In genomic region chr1:85928057-85928687, GRCm38 (mm10) we compare ENCODE assay signal across 8 mouse cellular contexts. TPM values are rescaled to one million over a fixed set of nuclear protein-coding genes. Genes with fewer than 3 reads are reported as not detected.
DNase-seq lines count a peak whose midpoint lies in the region; ATAC-seq and TF ChIP-seq lines count a peak whose summit lies in the region.

Gene 4933407L21Rik (plus strand): TSS chr1:85928483.

- no peak for TF ChIP-seq EP300 in liver, postnatal 0 days (IDR thresholded peaks at IDR 0.05; ENCODE audit: low read depth)

- H3K36me3 ChIP-seq in embryonic facial prominence, embryonic 15.5 days: no peaks in the 10 kb centered on the region
- no peaks in the 10 kb centered on the region for H3K36me3 ChIP-seq in midbrain, embryonic 14.5 days (ENCODE audit: control insufficient read depth, insufficient read depth, low read length)
- H3K36me3 ChIP-seq in liver, postnatal 0 days (replicated peaks; ENCODE audit: insufficient read depth, low read length): no peaks in the 10 kb centered on the region

- no peaks in the 10 kb centered on the region for H3K27me3 ChIP-seq in embryonic facial prominence, embryonic 15.5 days
- H3K27me3 ChIP-seq in midbrain, embryonic 14.5 days (ENCODE audit: control insufficient read depth, insufficient read depth, low read length): no peaks in the 10 kb centered on the region
- no peaks in the 10 kb centered on the region for H3K27me3 ChIP-seq in liver, postnatal 0 days (ENCODE audit: insufficient read depth, low read length)

- H3K9me3 ChIP-seq in embryonic facial prominence, embryonic 15.5 days (replicated peaks): no peaks in the 10 kb centered on the region
- no peaks in the 10 kb centered on the region for H3K9me3 ChIP-seq in midbrain, embryonic 14.5 days (ENCODE audit: control insufficient read depth, low read length)
- no peaks in the 10 kb centered on the region for H3K9me3 ChIP-seq in liver, postnatal 0 days (ENCODE audit: low read length)

- H3K27ac ChIP-seq in embryonic facial prominence, embryonic 15.5 days (replicated peaks): no peak within 1 kb of the TSS
- H3K27ac ChIP-seq in midbrain, embryonic 14.5 days (replicated peaks; ENCODE audit: low read depth, low read length): peak within 1 kb of the TSS; percentile 88
- no peak within 1 kb of the TSS for H3K27ac ChIP-seq in liver, postnatal 0 days (ENCODE audit: low read depth)

- peak; percentile 61; the same call in 1 of the 2 replicates for ATAC-seq in embryonic facial prominence, embryonic 15.5 days (ENCODE audit: insufficient number of reproducible peaks, low FRiP score, low TSS enrichment, low read depth)
- peak; percentile 89 for ATAC-seq in midbrain, embryonic 14.5 days (ENCODE audit: low FRiP score, low TSS enrichment)
- no peak for ATAC-seq in liver, postnatal 0 days

- peak; percentile 33 for DNase-seq in kidney, postnatal 10 days
- no peak for DNase-seq in kidney, adult 8-10 months
- DNase-seq in layer of hippocampus, adult 11-12 months (ENCODE audit: low spot score): peak; percentile 79
- peak; percentile 93 for DNase-seq in midbrain, embryonic 14.5 days
- no peak for DNase-seq in B cell, adult 2 months
- DNase-seq in liver, postnatal 0 days: no peak
- no peak for DNase-seq in natural killer cell, adult 2 months (ENCODE audit: low spot score in 2 of 2)

- H3K4me1 ChIP-seq in embryonic facial prominence, embryonic 15.5 days: peaks cover 19% of the 10 kb centered on the region
- H3K4me1 ChIP-seq in midbrain, embryonic 14.5 days (ENCODE audit: control insufficient read depth, insufficient read depth, low read length): peaks cover 37% of the 10 kb centered on the region
- peaks cover 6% of the 10 kb centered on the region for H3K4me1 ChIP-seq in liver, postnatal 0 days (ENCODE audit: insufficient read depth)

- H3K4me3 ChIP-seq in embryonic facial prominence, embryonic 15.5 days (replicated peaks): no peak within 1 kb of the TSS
- no peak within 1 kb of the TSS for H3K4me3 ChIP-seq in midbrain, embryonic 14.5 days (replicated peaks; ENCODE audit: low read depth, low read length)
- no peak within 1 kb of the TSS for H3K4me3 ChIP-seq in liver, postnatal 0 days (ENCODE audit: low read depth, low read length)

- WGBS in embryonic facial prominence, embryonic 15.5 days: 29% methylated on average over 4 of the region's 4 CpGs
- 10% methylated on average over 4 of the region's 4 CpGs for WGBS in midbrain, embryonic 14.5 days
- WGBS in liver, postnatal 0 days (ENCODE audit: insufficient replicate concordance): 57% methylated on average over 4 of the region's 4 CpGs

- H3K9ac ChIP-seq in embryonic facial prominence, embryonic 15.5 days: no peak within 1 kb of the TSS
- 0 out of 2 replicates have a peak within 1 kb of the TSS, but pooled peaks have one; percentile 1 for H3K9ac ChIP-seq in midbrain, embryonic 14.5 days (replicated peaks; ENCODE audit: low read length)
- H3K9ac ChIP-seq in liver, postnatal 0 days (replicated peaks): no peak within 1 kb of the TSS

- H3K4me2 ChIP-seq in embryonic facial prominence, embryonic 15.5 days (replicated peaks): no peak within 1 kb of the TSS
- peak within 1 kb of the TSS; percentile 23 for H3K4me2 ChIP-seq in midbrain, embryonic 14.5 days (ENCODE audit: low read length)
- H3K4me2 ChIP-seq in liver, postnatal 0 days (ENCODE audit: low read depth, low read length): no peak within 1 kb of the TSS

- no peak for TF ChIP-seq CTCF in liver, postnatal 0 days (IDR thresholded peaks at IDR 0.05; ENCODE audit: low read depth)

RNA-seq across cellular contexts. Expression of gene 4933407L21Rik, which starts in this region (rescaled TPM):
- polyA plus RNA-seq in embryonic facial prominence, embryonic 15.5 days (2015; fragmentation: Nextera tagmentation; extraction: Ambion mirVana): 0.45 and 1.2 TPM in 2 replicates
- 6.9 and 7.5 TPM in 2 replicates for polyA plus RNA-seq in midbrain, embryonic 14.5 days (2014; fragmentation: Nextera tagmentation; extraction: Ambion mirVana)
- polyA plus RNA-seq in liver, postnatal 0 days (2015; fragmentation: Nextera tagmentation; extraction: Ambion mirVana): 0.11 TPM in 1 of 2 replicates, not detected in the other

Comparison
In these comparisons a context has a peak if more than half of its experiments do, and no peak if none do; other contexts are left out.
1. DNase-seq: peak in kidney, postnatal 10 days (single experiment), layer of hippocampus, adult 11-12 months (single experiment) and midbrain, embryonic 14.5 days (single experiment); none in kidney, adult 8-10 months (0 of 2), B cell, adult 2 months (0 of 2), liver, postnatal 0 days (single experiment) and natural killer cell, adult 2 months (0 of 2).